ENCODE assay signal across 8 mouse cellular contexts in genomic region chr17:69349014-69349531, GRCm38 (mm10). TPM values are rescaled to one million over a fixed set of nuclear protein-coding genes. Genes with fewer than 3 reads are reported as not detected.
DNase-seq lines count a peak whose midpoint lies in the region; ATAC-seq and TF ChIP-seq lines count a peak whose summit lies in the region.

No protein-coding gene starts in this region.

- no peak overlapping the region for H3K4me3 ChIP-seq in E14TG2a.4 (replicated peaks; ENCODE audit: low read length)

- no peaks in the 10 kb centered on the region for H3K36me3 ChIP-seq in E14TG2a.4 (ENCODE audit: insufficient read depth, low read length)

- H3K4me1 ChIP-seq in E14TG2a.4 (replicated peaks; ENCODE audit: low read depth, low read length) = peaks cover 4% of the 10 kb centered on the region; the same call in 1 of the 2 replicates

- H3K9me3 ChIP-seq in E14TG2a.4 (ENCODE audit: low read length) = peaks cover 19% of the 10 kb centered on the region

- peak; percentile 50 for TF ChIP-seq CTCF in E14TG2a.4 (conservative IDR thresholded peaks at IDR 0.05; ENCODE audit: low read length)

- DNase-seq in CD4-positive, CD25-positive, alpha-beta regulatory T cell, adult 2 months (ENCODE audit: low read depth, low spot score) = peak; percentile 31
- DNase-seq in cerebellum, adult 9-11 months = peak; percentile 52
- DNase-seq in large intestine, adult 2 months (ENCODE audit: low read depth, low spot score) = peak; percentile 4
- DNase-seq in lung, postnatal 25 days (ENCODE audit: low spot score) = peak; percentile 10
- DNase-seq in right cerebral cortex, postnatal 25 days = peak; percentile 17

- no peak for ATAC-seq in CD4-positive, CD25-positive, alpha-beta regulatory T cell, adult 4 months
- peak; percentile 91 for ATAC-seq in granulocyte monocyte progenitor cell, adult 5-6 weeks (replicated peaks; ENCODE audit: poor library complexity, severe bottlenecking)

- WGBS in large intestine, adult 2 months = 16% methylated on average over 8 of the region's 8 CpGs

- no peaks in the 10 kb centered on the region for H3K27me3 ChIP-seq in E14TG2a.4 (ENCODE audit: insufficient read depth, low read length)

RNA-seq across cellular contexts. Expression of gene Zbtb14, which starts 33.8 kb away (rescaled TPM):
- 10 to 100 TPM; 16.3 to 19.6 TPM for polyA plus RNA-seq in CD4-positive, CD25-positive, alpha-beta regulatory T cell, adult 4 months (2017; shearing (Covaris generic))
- 16.5 and 17.3 TPM in 2 replicates for total RNA-seq in granulocyte monocyte progenitor cell, adult 5-6 weeks (2014; fragmentation: Nextera tagmentation)
- total RNA-seq in granulocyte monocyte progenitor cell, adult 5-6 weeks (2017) = 25.8 and 33.2 TPM in 2 replicates
- polyA plus RNA-seq in large intestine, adult 2 months (2012; rRNA removed) = 3.2 and 3.6 TPM in 2 replicates
